Mouse (Mus musculus) C2C12 (cell line): ENCODE data around the gene Tmem131.

Experiments
- CTCF ChIP-seq: IDR thresholded peaks from one replicate; pipeline ENCODE4 v1.5.1; 2011; ENCODE audit not compliant: control insufficient read depth, insufficient read depth, insufficient read length
- USF1 ChIP-seq: IDR thresholded peaks from one replicate; pipeline ENCODE4 v1.6.1; 2011; ENCODE audit warnings: low read depth, mild to moderate bottlenecking, control low read depth, moderate library complexity

GRCm38 (mm10) chr1:36767321-36767720 lies 176.1 kb downstream of the Tmem131 start:
- TF ChIP-seq CTCF (no peak), USF1 (no peak)
